Mouse (Mus musculus) small intestine, adult 2 months (tissue): ENCODE measurements around the gene Ass1.

Source experiments
- CTCF ChIP-seq: fragments of 200-500 bp; IDR thresholded peaks from 2 replicates; pipeline ENCODE4 v1.5.1; 2012; ENCODE audit warnings: low read depth, mild to moderate bottlenecking, control low read depth, inconsistent platforms, low read length, moderate library complexity, mixed read lengths; ENCODE audit not compliant: insufficient replicate concordance, insufficient read length; ENCODE audit errors: extremely low read depth
- POLR2A ChIP-seq: fragments of 200-500 bp; IDR thresholded peaks from 2 replicates; pipeline ENCODE4 v1.6.1; 2012; ENCODE audit warnings: low read depth, mild to moderate bottlenecking, control low read depth, inconsistent platforms, low read length, moderate library complexity

DNA sequence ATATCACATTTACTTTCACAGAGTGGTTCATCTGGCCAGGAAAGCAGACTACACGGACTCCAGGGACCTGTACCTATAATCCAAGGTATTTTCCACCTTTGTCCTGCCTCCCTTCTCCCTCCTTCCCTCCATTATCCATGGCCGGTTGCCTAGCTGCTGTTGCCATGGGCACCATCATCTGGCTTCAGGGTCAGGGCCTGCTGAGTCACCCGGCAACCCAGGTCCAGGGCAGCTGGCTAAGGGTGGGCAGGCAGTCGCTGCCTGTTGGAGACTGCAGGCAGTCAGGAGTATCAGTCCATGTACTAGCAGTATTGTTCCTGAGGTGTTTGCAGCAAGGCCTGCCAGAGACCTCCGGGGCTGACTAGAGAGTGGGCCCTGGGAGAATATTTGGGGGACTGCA, 4.7 kb downstream of the Ass1 start:
- no peak for TF ChIP-seq CTCF
- TF ChIP-seq POLR2A: no peak
